Mouse (Mus musculus) c-Kit-positive CD71-negative TER-119-negative erythroid progenitor cells, embryonic 14.5 days (primary cell): Measurements from ENCODE around the gene Atp13a2.

Source experiments
- DNase-seq: peaks from one replicate; pipeline ENCODE4 v3.0.0-alpha.2; 2013; ENCODE audit warnings: low read depth

The Atp13a2 gene

GRCm38 (mm10) chr4:141041117-141041516 is 54.4 kb downstream of the Atp13a2 start:
- DNase-seq = no peak

DNA sequence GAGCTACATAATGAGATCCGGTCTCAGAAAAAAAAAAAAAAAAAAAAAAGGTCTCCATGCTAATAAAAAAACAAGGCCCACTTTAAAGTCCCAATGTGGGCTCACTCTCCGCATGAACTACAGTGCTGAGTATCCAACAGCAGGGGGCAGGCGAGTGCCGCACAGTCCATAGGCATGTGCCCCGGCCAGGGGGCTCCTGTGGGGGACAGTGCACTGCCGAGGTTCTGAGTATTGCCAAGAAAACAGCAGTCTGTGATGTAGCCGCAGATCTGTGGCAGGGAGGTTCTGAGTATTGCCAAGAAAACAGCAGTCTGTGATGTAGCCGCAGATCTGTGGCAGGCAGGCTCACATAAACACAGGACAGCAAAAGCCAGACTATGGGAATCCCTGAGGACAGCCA is 58.1 kb downstream of the Atp13a2 start:
- DNase-seq = peak; percentile 50

GRCm38 (mm10) chr4:141048810-141049475 is 62.3 kb downstream of the Atp13a2 start:
- no peak for DNase-seq

- no peak for DNase-seq
Observed at GRCm38 (mm10) chr4:141049476-141049835, 62.8 kb downstream of the Atp13a2 start.

DNA sequence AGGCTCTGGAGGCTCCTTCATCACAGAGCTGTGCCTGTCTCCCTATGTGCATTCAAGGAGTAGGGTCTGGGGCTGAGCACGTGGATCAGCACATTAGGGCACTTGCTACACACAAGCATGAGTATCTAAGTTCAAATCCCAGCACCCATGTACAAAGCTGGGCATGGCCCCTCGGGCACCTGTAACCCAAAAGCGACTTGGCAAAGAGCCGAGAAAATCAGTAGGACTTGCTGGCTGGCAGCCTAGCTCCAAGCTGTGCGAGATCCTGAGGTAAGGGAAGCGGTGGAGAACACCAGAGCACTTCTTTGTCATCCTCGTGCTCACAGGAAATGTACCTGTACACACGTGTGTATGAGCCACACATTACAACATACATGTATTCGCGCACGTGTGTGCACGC is 65.8 kb downstream of the Atp13a2 start:
- no peak for DNase-seq

DNA sequence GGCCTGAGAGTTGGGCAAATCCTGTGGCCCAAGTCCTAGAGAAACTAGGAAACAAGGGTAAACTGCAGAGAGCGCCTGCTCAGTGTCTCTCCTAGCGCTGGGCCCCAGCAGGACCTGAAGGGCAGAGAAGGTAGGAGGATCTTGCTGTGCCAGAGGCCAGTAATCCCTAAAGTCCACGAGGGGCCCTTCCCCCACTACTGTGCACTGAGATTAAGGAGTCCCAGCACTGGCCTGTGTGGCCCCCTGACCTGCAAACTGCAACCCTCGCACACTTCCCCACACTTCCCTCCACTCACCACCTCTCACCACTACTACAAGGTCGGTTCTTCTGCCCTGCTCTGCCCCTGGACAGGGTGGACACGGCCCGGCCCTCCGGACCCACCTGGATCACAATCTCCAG is 66.5 kb downstream of the Atp13a2 start:
- DNase-seq = no peak

- no peak for DNase-seq
Observed at GRCm38 (mm10) chr4:141053568-141054161, 67.0 kb downstream of the Atp13a2 start.
